Mouse (Mus musculus) macrophage (primary cell): ENCODE measurements around the gene Tns3. TPM values are rescaled to one million over a fixed set of nuclear protein-coding genes. Genes with fewer than 3 reads are reported as not detected.

Experiments used
- H3K27ac ChIP-seq: fragments of 350-480 bp; formaldehyde crosslinking; 2 replicates; pipeline ENCODE4 v1.9.0; 2021
- H3K36me3 ChIP-seq: fragments of 350-480 bp; formaldehyde crosslinking; 2 replicates; pipeline ENCODE4 v1.9.0; 2021; ENCODE audit errors: inconsistent target
- H3K4me3 ChIP-seq: fragments of 350-480 bp; formaldehyde crosslinking; 2 replicates; pipeline ENCODE4 v1.9.0; 2021; ENCODE audit errors: inconsistent target
- H3K79me2 ChIP-seq: fragments of 350-480 bp; formaldehyde crosslinking; 2 replicates; pipeline ENCODE4 v1.9.0; 2021; ENCODE audit errors: inconsistent target
- WGBS: methylation state at CpG from one replicate; pipeline ENCODE4 v1.1.7; 2026; ENCODE audit warnings: inconsistent platforms; ENCODE audit not compliant: missing documents; 5-methylcytosine and 5-hydroxymethylcytosine counted together
- polyA plus RNA-seq: library from polyadenylated mRNA; stranded (reverse); fragments of 250-400 nt; gene quantifications from 3 replicates; pipeline ENCODE4 v1.2.4, GENCODE M21; 2018; ENCODE audit warnings: inconsistent platforms
- total RNA-seq, 78 experiments: library from RNA; depleted of rRNA; stranded (reverse); fragments of 250-400 nt; gene quantifications; 1 replicate in 9 of 78; 2 replicates in 24 of 78; 3 replicates in 43 of 78; 4 replicates in 2 of 78; pipeline ENCODE4 v1.2.4; 2018; ENCODE audit warnings: inconsistent platforms in 56 of 78

Gene Tns3
- 100 to 1,000 TPM; 135 to 354 (median 226) TPM for total RNA-seq (2018; cell fraction: chromatin; rRNA removed)
- 100 to 1,000 TPM in 18 of 26 experiments, 10 to 100 TPM in 8; 75.9 to 159 (median 107) TPM for total RNA-seq (2018; cell fraction: cytosol; rRNA removed)
- 100 to 1,000 TPM; 103 to 320 (median 161) TPM for total RNA-seq (2018; cell fraction: nucleus; rRNA removed)
- polyA plus RNA-seq = 60.8 to 91.8 TPM (median 81.9 TPM) in 3 replicates

DNA sequence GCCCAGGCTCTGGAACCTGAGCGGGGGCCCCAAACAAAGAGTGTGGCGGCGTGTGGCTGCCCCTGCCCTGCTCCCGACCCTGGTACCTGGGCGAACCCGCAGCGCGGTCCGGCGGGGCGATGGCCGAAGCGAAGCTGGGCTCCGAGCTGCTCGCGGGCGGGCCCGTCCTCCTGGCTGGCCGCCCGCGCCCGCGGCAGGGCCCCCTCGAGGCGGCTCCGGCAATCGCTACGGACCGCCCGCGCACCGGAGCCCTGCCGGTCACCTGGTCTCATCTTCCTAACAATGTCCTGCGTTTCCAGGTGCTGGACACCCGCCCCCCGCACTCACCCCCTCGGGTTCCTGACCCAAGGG lies at the start of gene Tns3:
TSS of gene Tns3 (minus strand) at position 143 of the 351 bp plus-strand sequence.
- Histone ChIP-seq H3K27ac (peak within 1 kb of the TSS; percentile 96), H3K79me2 (peaks cover 52% of the 10 kb centered on the region), H3K4me3 (peak within 1 kb of the TSS; percentile 95), H3K36me3 (no peaks in the 10 kb centered on the region)
- WGBS = under 1% methylated on average over 37 of the region's 37 CpGs

DNA sequence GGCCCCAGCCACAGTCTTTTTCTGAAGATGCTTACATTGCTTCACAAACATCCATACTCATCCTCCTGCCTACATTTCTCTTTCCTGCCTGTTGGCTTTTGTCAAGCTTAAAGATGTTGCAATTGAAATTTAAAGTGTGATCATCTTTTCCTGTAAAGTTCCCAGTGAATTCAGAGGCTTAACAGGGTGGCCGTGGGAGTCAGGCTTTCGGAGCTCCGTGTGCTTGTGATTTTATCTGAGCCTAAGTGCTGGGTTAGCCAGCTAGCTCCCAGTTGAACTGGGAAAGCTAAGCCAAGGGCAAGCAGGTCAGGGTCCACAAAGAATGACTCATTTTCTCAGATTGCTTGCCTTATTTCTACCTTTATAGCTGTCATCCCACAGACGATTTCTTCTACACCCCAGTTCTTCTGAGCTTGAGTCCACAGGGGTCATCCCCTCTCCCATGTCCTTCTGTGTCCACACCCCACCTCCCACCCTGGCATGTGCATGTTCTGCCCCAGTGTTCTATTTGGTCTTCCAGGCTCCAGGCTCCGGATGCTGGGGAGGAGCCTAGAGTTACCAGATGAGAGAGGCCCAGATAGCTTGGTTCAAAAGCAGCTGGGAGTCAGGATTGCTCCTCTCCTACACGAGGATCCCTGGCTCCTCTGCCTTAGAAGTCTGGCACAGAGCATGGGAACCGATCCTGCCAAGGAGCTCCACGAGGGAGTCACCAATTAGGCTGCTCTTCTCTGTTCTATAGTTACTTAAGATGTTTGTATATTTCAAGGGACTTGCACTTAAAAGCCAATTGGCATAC lies 42.1 kb upstream of the Tns3 start:
- WGBS = 86% methylated on average over 8 of the region's 8 CpGs
- H3K27ac ChIP-seq = no peak overlapping the region

DNA sequence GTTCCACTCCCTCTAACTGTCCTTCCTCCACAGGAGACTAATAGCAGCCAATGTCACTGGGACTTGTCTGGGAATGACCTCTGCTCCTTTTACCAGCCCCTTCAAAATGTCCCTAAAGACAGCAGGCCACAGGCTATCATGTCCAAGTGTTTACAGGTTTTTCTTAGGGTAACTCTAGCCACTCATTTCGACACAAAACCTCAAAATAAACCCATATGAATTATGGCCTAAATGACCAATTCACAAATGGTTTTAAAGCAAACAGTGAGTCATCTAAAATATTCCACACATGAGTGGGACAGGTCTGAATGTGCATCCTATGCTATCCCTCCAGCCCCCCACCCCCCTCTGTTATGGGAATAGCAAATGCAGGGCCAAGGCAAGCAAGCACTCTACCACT lies 40.8 kb upstream of the Tns3 start:
- H3K4me3 ChIP-seq = no peak overlapping the region
- 47% methylated on average over 1 of the region's 1 CpGs for WGBS
- no peaks in the 10 kb centered on the region for H3K36me3 ChIP-seq
- no peaks in the 10 kb centered on the region for H3K79me2 ChIP-seq
- no peak overlapping the region for H3K27ac ChIP-seq

More for the DNA sequence above, 42.1 kb upstream of the Tns3 start:
- Histone ChIP-seq H3K4me3 (no peak overlapping the region), H3K79me2 (no peaks in the 10 kb centered on the region), H3K36me3 (no peaks in the 10 kb centered on the region)

DNA sequence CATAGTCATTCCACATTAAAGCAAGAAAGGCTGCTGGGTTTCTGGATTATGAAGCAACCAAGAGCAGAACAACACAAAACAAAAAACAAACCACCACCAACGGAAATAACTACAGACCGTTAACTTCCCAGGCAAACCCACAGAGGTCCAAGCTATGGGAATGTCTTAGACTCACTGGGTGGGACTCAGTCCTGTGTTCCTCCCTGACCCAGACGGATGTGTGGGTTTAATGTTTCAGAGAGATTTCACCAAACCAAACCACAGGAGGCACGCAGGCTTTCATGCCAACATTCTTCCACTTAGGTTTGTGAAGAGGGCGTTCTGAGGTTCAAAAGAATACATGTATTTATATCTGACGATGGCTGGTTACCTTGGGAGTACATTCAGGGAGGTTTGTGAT lies 39.5 kb upstream of the Tns3 start:
- no peak overlapping the region for H3K27ac ChIP-seq
- 37% methylated on average over 6 of the region's 6 CpGs for WGBS
- H3K4me3 ChIP-seq = no peak overlapping the region
- H3K36me3 ChIP-seq = no peaks in the 10 kb centered on the region
- no peaks in the 10 kb centered on the region for H3K79me2 ChIP-seq

DNA sequence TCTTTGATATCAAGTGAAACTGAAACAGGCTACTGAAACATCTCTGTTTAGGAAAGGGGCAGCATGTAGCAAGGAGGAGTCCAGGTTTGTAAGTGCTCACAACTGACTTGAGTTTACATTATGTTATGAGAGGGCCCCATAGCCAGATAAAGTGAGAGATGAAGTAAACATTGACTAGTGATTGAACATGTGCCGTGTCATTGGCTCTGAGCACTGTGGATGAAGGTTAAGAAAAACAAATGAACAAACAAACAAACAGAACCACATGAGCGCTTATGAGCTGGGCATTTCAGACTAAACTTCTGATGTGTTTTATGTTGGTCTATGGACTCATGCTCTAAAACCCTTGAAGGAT lies 38.2 kb upstream of the Tns3 start:
- Histone ChIP-seq H3K27ac (peak overlapping the region; percentile 76), H3K36me3 (no peaks in the 10 kb centered on the region), H3K79me2 (no peaks in the 10 kb centered on the region), H3K4me3 (no peak overlapping the region)
- 95% methylated on average over 2 of the region's 2 CpGs for WGBS

DNA sequence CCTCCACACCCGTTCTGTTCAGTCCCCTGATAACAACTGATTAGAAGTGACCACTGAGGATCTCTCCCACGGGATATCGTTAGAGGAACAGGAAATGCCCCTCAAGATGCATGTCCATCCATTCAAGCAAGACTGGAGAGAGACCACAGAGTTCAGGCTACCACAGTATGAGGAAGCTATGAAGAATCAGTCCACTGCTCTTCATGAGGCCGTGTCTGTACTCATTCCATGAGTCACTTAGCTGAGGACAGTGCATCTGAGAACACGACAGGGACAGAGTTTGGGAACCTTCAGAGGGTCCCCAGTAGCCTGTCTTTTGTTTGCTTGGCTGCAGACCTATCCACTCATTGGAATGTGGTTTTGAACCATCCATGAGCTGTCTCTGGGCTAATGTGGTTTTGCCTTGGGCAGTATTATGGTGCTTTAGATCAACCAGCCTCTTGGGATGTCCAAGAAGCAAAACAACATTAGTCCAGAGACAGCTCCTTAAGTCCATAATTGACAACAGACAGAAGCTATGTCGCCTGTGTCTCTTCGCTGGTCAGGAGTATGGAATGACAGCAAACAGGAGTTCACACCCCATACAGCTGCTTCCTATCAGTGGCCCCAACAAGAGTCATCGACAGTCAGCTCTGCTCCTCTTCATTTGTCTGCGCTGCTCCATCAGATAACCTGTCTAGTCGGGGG lies 37.7 kb upstream of the Tns3 start:
- Histone ChIP-seq H3K79me2 (no peaks in the 10 kb centered on the region), H3K4me3 (no peak overlapping the region), H3K36me3 (no peaks in the 10 kb centered on the region), H3K27ac (peak overlapping the region; percentile 76)
- 42% methylated on average over 10 of the region's 10 CpGs for WGBS

DNA sequence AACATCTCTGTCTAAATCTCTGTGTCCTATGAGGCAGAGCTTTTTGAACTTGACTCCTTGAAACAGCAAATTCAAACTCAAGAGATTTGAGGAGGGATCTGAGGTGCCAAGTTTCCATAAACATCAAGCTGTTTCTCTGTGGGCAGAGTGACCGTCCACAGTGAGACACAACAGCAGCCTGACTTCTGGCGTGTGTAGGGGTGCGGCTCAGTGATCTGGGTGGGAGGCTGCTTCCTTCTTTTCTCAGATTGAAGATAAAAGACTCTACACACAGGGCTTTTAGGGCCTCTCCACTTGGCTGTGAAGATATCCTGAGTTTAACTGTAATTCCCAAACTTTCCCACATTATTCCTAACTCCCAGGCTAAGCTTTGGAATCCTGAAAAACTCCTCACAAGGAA lies 37.1 kb upstream of the Tns3 start:
- peak overlapping the region; percentile 76 for H3K27ac ChIP-seq
- H3K36me3 ChIP-seq = no peaks in the 10 kb centered on the region
- no peak overlapping the region for H3K4me3 ChIP-seq
- WGBS = 10% methylated on average over 3 of the region's 3 CpGs
- H3K79me2 ChIP-seq = no peaks in the 10 kb centered on the region

DNA sequence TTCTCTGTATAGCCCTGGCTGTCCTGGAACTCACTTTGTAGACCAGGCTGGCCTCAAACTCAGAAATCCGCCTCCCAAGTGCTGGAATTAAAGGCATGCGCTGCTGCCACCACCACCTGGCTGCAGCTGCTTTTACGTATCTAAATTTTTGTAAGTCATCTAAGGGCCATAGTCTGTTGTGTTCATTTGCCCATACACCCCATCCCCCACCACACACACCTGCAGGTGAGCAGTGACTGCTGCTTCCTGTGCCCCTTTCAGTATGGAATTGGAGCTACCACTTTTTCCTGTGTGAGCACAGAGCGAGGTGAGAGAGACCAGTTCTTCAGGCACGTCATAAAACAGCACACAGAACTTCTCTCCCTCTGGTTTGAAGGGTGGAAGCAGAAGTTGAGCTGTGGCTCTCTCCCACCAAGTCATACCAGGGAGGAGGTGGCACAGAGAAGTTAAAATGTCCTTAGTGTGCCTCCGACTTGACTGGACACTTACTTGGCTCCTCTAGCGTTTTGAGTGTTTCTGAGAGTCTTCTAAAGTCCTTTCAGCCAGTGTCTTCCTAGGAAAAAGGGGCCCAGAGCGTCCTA lies 36.4 kb upstream of the Tns3 start:
- Histone ChIP-seq H3K4me3 (no peak overlapping the region), H3K36me3 (no peaks in the 10 kb centered on the region), H3K27ac (peak overlapping the region; percentile 76), H3K79me2 (no peaks in the 10 kb centered on the region)
- 42% methylated on average over 8 of the region's 8 CpGs for WGBS

DNA sequence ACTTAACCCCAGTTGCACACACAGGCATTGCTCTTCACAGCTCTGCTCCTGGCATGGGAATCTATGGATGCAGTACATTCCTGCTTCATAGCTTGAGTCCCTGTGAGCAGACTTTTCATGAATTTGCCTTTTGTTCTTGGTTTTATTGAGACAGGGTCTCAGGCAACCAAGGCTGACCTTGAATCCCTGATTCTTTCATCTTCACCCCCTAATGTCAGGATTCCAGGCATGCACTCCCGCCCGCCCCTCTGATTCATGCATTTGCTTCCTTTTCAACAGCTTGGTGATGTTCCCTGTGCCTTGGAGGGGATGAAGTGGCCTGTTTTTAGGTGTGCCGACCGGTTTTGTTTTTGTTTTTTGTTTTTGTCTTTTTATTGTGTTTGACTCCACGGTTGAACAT lies 35.4 kb upstream of the Tns3 start:
- no peak overlapping the region for H3K4me3 ChIP-seq
- no peaks in the 10 kb centered on the region for H3K36me3 ChIP-seq
- WGBS = 92% methylated on average over 5 of the region's 5 CpGs
- H3K27ac ChIP-seq = no peak overlapping the region
- no peaks in the 10 kb centered on the region for H3K79me2 ChIP-seq

DNA sequence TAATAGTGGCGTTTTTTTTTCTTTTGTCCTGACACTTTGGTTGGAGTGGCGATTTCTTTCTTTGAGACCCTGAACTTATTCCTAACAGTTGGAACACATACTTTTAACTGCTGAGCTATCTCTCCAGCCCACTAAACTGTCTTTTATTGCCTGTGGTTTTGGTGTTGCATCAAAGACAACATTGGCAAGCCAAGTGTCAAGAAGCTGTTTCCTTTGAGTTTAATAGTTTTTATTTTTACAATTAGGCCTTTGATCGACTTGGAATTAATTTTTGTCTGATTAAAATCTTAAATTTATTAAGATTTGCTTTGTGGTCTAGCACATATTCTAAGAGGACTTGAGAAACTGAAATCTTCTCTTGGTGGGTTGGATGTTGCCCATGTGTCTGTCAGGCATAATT lies 33.3 kb upstream of the Tns3 start:
- no peaks in the 10 kb centered on the region for H3K36me3 ChIP-seq
- no peak overlapping the region for H3K27ac ChIP-seq
- no peak overlapping the region for H3K4me3 ChIP-seq
- WGBS = 63% methylated on average over 3 of the region's 3 CpGs
- H3K79me2 ChIP-seq = no peaks in the 10 kb centered on the region

DNA sequence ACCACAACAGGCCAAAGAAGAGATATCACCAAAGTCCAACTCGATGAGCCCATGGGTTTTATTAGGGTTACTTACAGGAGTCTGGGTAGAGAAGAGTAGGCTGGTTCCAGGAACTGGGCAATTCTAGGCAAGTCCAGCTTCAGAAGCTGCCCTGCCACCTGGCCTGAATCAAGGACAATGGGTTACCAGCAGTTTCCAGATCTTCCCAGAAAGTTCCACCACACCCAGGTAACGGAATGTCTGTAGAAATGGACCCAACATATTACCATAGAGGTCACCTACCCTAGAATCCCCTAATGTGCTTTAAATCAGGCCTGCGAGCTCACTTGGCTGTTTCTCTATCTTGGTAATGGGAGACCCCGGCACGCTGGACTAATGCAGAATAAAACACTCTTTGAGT lies 29.8 kb upstream of the Tns3 start:
- no peaks in the 10 kb centered on the region for H3K79me2 ChIP-seq
- no peak overlapping the region for H3K4me3 ChIP-seq
- no peaks in the 10 kb centered on the region for H3K36me3 ChIP-seq
- WGBS = 98% methylated on average over 5 of the region's 5 CpGs
- no peak overlapping the region for H3K27ac ChIP-seq

DNA sequence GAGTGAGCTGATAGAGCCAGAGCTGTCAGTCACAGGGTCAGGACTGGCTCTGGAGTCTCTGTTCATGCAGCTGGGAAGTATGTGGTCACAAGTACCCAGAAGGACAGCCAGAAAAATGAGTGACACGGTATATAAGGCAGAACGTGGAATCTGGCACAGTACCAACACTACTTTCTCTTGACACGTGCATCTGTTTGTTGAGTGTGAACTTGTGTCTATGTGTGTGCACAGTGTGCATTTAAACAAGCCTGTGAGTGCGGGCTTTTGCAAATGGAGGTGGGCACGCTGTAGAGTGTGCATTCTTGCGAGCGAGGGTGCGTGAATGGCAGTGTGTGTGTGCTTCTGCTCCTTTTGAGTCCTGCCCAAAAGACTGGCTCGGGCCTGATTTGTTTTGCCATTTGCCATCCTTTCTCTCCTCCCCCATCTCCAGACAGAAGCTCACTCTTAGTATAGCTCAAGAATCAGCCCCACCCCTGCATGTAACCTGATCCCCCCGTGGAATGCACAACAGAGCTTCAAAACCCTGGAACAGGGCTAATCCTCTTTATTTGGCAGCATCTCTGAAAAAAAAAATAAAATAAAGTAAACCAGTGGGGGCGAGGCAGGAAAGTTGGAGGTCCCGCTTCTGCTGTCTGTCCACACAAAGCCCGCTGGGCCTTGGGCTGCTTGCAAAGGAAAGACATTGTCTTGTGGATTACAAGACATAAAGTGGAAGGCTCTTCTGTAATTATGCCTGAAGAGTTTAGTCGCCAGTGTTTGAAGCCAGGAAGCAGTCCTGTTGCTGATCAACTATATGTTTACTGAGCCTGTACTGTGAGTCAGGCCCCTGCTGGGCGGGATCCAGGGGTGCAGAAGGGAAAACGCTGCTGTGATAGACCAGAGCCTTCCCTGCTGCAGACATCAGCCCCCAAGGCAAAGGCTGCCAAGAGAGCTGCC lies 28.5 kb upstream of the Tns3 start:
- H3K36me3 ChIP-seq = no peaks in the 10 kb centered on the region
- no peak overlapping the region for H3K4me3 ChIP-seq
- no peak overlapping the region for H3K27ac ChIP-seq
- WGBS = 75% methylated on average over 16 of the region's 16 CpGs
- no peaks in the 10 kb centered on the region for H3K79me2 ChIP-seq

DNA sequence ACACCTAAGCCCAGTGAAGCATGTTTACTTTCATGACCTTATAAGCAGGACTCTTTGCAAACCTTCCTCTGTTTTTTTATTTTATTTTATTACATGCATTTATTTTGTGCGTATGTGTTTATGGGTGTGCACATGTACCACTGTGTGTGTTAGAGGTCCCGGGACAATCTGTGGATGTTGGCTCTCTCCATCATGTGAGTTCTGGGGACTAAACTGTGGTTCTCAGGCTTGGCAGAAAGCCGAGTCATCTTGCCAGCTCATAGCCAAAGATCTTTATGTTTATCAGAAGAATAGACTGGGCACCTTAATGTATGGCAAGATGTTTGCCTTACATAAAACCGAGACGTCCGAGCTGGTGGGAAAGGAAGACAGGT lies 27.8 kb upstream of the Tns3 start:
- H3K36me3 ChIP-seq = no peaks in the 10 kb centered on the region
- H3K27ac ChIP-seq = no peak overlapping the region
- WGBS = 57% methylated on average over 6 of the region's 6 CpGs
- H3K79me2 ChIP-seq = no peaks in the 10 kb centered on the region
- no peak overlapping the region for H3K4me3 ChIP-seq

DNA sequence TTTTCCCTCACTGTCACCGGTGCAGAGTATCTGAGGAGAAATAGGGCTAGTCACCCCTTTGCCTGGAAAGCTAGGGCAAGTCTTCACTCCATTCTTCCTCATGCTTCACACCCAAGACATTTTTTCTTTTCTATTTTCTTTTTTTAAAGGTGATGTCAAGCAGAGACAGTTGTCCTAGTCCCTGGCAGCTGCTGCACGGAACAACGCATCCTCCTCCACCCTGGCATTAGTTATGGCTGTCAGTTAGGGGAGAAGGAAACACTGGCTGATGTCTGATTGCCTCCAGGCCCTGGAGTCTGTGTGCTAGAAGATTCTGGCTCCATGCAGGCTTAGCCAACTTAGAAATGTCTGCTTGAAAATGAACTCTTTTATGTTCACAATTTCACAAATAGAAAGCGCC lies 27.3 kb upstream of the Tns3 start:
- Histone ChIP-seq H3K79me2 (no peaks in the 10 kb centered on the region), H3K4me3 (no peak overlapping the region), H3K36me3 (no peaks in the 10 kb centered on the region), H3K27ac (no peak overlapping the region)
- WGBS = 90% methylated on average over 4 of the region's 4 CpGs
